Mouse (Mus musculus): ENCODE measurements around the gene Gm10563. TPM values are rescaled to one million over a fixed set of nuclear protein-coding genes. Genes with fewer than 3 reads are reported as not detected.
"Not testable (repeated sequence)": the region's sequence is repeated elsewhere in the genome, so short reads cannot be mapped to it uniquely, and the experiment has no call there.

Gm10563 gene
- polyA plus RNA-seq, 1 experiment from 2014 or later, result not detected

GRCm38 (mm10) chr4:155672082-155672481 is 26.9 kb upstream of the Gm10563 start:
- no peak for ATAC-seq (replicated peaks; ENCODE audit: insufficient number of reproducible peaks, low FRiP score, low TSS enrichment)
- 53% methylated on average over 2 of the region's 2 CpGs for WGBS (ENCODE audit: insufficient replicate concordance)
- H3K27ac ChIP-seq (ENCODE audit: low read depth, low read length), result no peak overlapping the region

GRCm38 (mm10) chr4:155670236-155670635 is 25.0 kb upstream of the Gm10563 start:
- H3K4me3 ChIP-seq (ENCODE audit: low read depth, low read length); H3K9ac ChIP-seq (ENCODE audit: low read depth, low read length); H3K27ac ChIP-seq (ENCODE audit: low read depth, low read length); H3K36me3 ChIP-seq (ENCODE audit: control insufficient read depth, insufficient read depth, low read length); H3K27me3 ChIP-seq (ENCODE audit: control insufficient read depth, insufficient read depth, low read length); H3K4me1 ChIP-seq (ENCODE audit: control insufficient read depth, insufficient read depth, low read length); H3K9me3 ChIP-seq (replicated peaks; ENCODE audit: control insufficient read depth, low read length); ATAC-seq (replicated peaks; ENCODE audit: insufficient number of reproducible peaks, low FRiP score, low TSS enrichment); H3K4me2 ChIP-seq: not testable (repeated sequence)
- 62% methylated on average over 4 of the region's 4 CpGs for WGBS (ENCODE audit: insufficient replicate concordance)

More at GRCm38 (mm10) chr4:155672082-155672481, 26.9 kb upstream of the Gm10563 start:
- H3K4me2 ChIP-seq, result no peak overlapping the region
- H3K4me3 ChIP-seq (ENCODE audit: low read depth, low read length), result no peak overlapping the region
- H3K36me3 ChIP-seq (ENCODE audit: control insufficient read depth, insufficient read depth, low read length), result no peaks in the 10 kb centered on the region
- H3K27me3 ChIP-seq (ENCODE audit: control insufficient read depth, insufficient read depth, low read length), result no peaks in the 10 kb centered on the region
- peaks cover 6% of the 10 kb centered on the region for H3K4me1 ChIP-seq (ENCODE audit: control insufficient read depth, insufficient read depth, low read length)
- H3K9ac ChIP-seq (ENCODE audit: low read depth, low read length), result no peak overlapping the region
- H3K9me3 ChIP-seq (replicated peaks; ENCODE audit: control insufficient read depth, low read length), result no peaks in the 10 kb centered on the region

GRCm38 (mm10) chr4:155669598-155670075 is 24.4 kb upstream of the Gm10563 start:
- Histone ChIP-seq H3K4me2 (peak overlapping the region; percentile 97), H3K27ac (ENCODE audit: low read depth, low read length) (no peak overlapping the region), H3K4me1 (ENCODE audit: control insufficient read depth, insufficient read depth, low read length) (peaks cover 6% of the 10 kb centered on the region), H3K9me3 (replicated peaks; ENCODE audit: control insufficient read depth, low read length) (no peaks in the 10 kb centered on the region), H3K9ac (ENCODE audit: low read depth, low read length) (0 out of 2 replicates have a peak overlapping the region, but pooled peaks have one; percentile 22), H3K27me3 (ENCODE audit: control insufficient read depth, insufficient read depth, low read length) (no peaks in the 10 kb centered on the region), H3K4me3 (ENCODE audit: low read depth, low read length) (peak overlapping the region; percentile 74), H3K36me3 (ENCODE audit: control insufficient read depth, insufficient read depth, low read length) (no peaks in the 10 kb centered on the region)
- peak; percentile 8; the same call in 1 of the 2 replicates for ATAC-seq (replicated peaks; ENCODE audit: insufficient number of reproducible peaks, low FRiP score, low TSS enrichment)
- 4% methylated on average over 8 of the region's 8 CpGs for WGBS (ENCODE audit: insufficient replicate concordance)

- no peaks in the 10 kb centered on the region for H3K9me3 ChIP-seq (replicated peaks; ENCODE audit: control insufficient read depth, low read length)
- H3K9ac ChIP-seq (ENCODE audit: low read depth, low read length), result peak within 1 kb of the TSS; percentile 75
- peak; percentile 99 for ATAC-seq (replicated peaks; ENCODE audit: insufficient number of reproducible peaks, low FRiP score, low TSS enrichment)
- peak within 1 kb of the TSS; percentile 74 for H3K4me3 ChIP-seq (ENCODE audit: low read depth, low read length)
- WGBS (ENCODE audit: insufficient replicate concordance), result under 1% methylated on average over 67 of the region's 73 CpGs
- no peaks in the 10 kb centered on the region for H3K36me3 ChIP-seq (ENCODE audit: control insufficient read depth, insufficient read depth, low read length)
- peak within 1 kb of the TSS; percentile 97 for H3K4me2 ChIP-seq
- peak within 1 kb of the TSS; percentile 42 for H3K27ac ChIP-seq (ENCODE audit: low read depth, low read length)
- H3K27me3 ChIP-seq (ENCODE audit: control insufficient read depth, insufficient read depth, low read length), result no peaks in the 10 kb centered on the region
- peaks cover 6% of the 10 kb centered on the region for H3K4me1 ChIP-seq (ENCODE audit: control insufficient read depth, insufficient read depth, low read length)
These were observed 23.7 kb upstream of the Gm10563 start, which contains the start of gene Mib2 for GRCm38 (mm10) chr4:155668689-155669597. Mib2 (minus strand) TSS chr4:155669198.

DNA sequence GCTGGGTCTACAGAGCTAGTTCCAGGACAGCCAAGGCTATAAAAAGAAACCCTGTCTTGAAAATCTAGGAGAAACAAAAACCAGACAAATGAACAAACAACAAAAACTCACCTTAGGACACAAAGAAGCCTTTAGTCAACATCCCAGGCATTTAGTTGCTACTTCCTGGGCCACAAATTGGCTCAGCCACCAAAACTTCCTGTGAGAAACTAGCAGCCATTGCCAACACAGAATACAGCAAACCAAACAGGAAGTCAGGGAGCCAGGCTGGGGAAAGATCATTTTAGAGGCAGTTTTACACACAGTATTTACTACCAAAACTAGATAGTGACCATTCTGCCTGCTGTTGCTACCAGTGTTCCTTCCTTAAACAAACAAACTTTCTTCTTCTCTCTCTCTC is 21.7 kb upstream of the Gm10563 start:
- H3K36me3 ChIP-seq (ENCODE audit: control insufficient read depth, insufficient read depth, low read length), result no peaks in the 10 kb centered on the region
- no peaks in the 10 kb centered on the region for H3K27me3 ChIP-seq (ENCODE audit: control insufficient read depth, insufficient read depth, low read length)
- no peak overlapping the region for H3K9ac ChIP-seq (ENCODE audit: low read depth, low read length)
- no peaks in the 10 kb centered on the region for H3K9me3 ChIP-seq (replicated peaks; ENCODE audit: control insufficient read depth, low read length)
- no peak for ATAC-seq (replicated peaks; ENCODE audit: insufficient number of reproducible peaks, low FRiP score, low TSS enrichment)
- H3K27ac ChIP-seq (ENCODE audit: low read depth, low read length), result no peak overlapping the region
- no peak overlapping the region for H3K4me3 ChIP-seq (ENCODE audit: low read depth, low read length)
- H3K4me2 ChIP-seq, result no peak overlapping the region
- peaks cover 6% of the 10 kb centered on the region for H3K4me1 ChIP-seq (ENCODE audit: control insufficient read depth, insufficient read depth, low read length)

- Histone ChIP-seq H3K27me3 (ENCODE audit: control insufficient read depth, insufficient read depth, low read length) (peaks cover 7% of the 10 kb centered on the region), H3K36me3 (ENCODE audit: control insufficient read depth, insufficient read depth, low read length) (0 out of 2 replicates have a peak, but pooled peaks cover 4% of the 10 kb centered on the region), H3K9ac (ENCODE audit: low read depth, low read length) (no peak overlapping the region), H3K9me3 (replicated peaks; ENCODE audit: control insufficient read depth, low read length) (no peaks in the 10 kb centered on the region), H3K4me1 (ENCODE audit: control insufficient read depth, insufficient read depth, low read length) (peaks cover 5% of the 10 kb centered on the region; the same call in 1 of the 2 replicates), H3K4me3 (ENCODE audit: low read depth, low read length) (no peak overlapping the region), H3K27ac (ENCODE audit: low read depth, low read length) (no peak overlapping the region), H3K4me2 (no peak overlapping the region)
- no peak for ATAC-seq (replicated peaks; ENCODE audit: insufficient number of reproducible peaks, low FRiP score, low TSS enrichment)
- 72% methylated on average over 12 of the region's 12 CpGs for WGBS (ENCODE audit: insufficient replicate concordance)
These were observed 15.4 kb upstream of the Gm10563 start for GRCm38 (mm10) chr4:155660641-155661040.

- Histone ChIP-seq H3K4me3 (ENCODE audit: low read depth, low read length) (no peak overlapping the region), H3K4me1 (ENCODE audit: control insufficient read depth, insufficient read depth, low read length) (peaks cover 20% of the 10 kb centered on the region)
These were observed 13.8 kb upstream of the Gm10563 start for GRCm38 (mm10) chr4:155658961-155659360.

GRCm38 (mm10) chr4:155656214-155656751 is 11.1 kb upstream of the Gm10563 start:
- no peak overlapping the region for H3K9ac ChIP-seq (ENCODE audit: low read depth, low read length)

More at GRCm38 (mm10) chr4:155658961-155659360, 13.8 kb upstream of the Gm10563 start:
- no peak overlapping the region for H3K27ac ChIP-seq (ENCODE audit: low read depth, low read length)
- no peak for ATAC-seq (replicated peaks; ENCODE audit: insufficient number of reproducible peaks, low FRiP score, low TSS enrichment)
- 87% methylated on average over 10 of the region's 10 CpGs for WGBS (ENCODE audit: insufficient replicate concordance)
- no peak overlapping the region for H3K4me2 ChIP-seq
- H3K36me3 ChIP-seq (ENCODE audit: control insufficient read depth, insufficient read depth, low read length), result 0 out of 2 replicates have a peak, but pooled peaks cover 4% of the 10 kb centered on the region
- H3K27me3 ChIP-seq (ENCODE audit: control insufficient read depth, insufficient read depth, low read length), result peaks cover 19% of the 10 kb centered on the region
- H3K9me3 ChIP-seq (replicated peaks; ENCODE audit: control insufficient read depth, low read length), result no peaks in the 10 kb centered on the region
- no peak overlapping the region for H3K9ac ChIP-seq (ENCODE audit: low read depth, low read length)

More at GRCm38 (mm10) chr4:155656214-155656751, 11.1 kb upstream of the Gm10563 start:
- no peaks in the 10 kb centered on the region for H3K9me3 ChIP-seq (replicated peaks; ENCODE audit: control insufficient read depth, low read length)
- H3K4me3 ChIP-seq (ENCODE audit: low read depth, low read length), result no peak overlapping the region
- ATAC-seq (replicated peaks; ENCODE audit: insufficient number of reproducible peaks, low FRiP score, low TSS enrichment), result no peak
- H3K4me2 ChIP-seq, result no peak overlapping the region
- no peak overlapping the region for H3K27ac ChIP-seq (ENCODE audit: low read depth, low read length)
- peaks cover 30% of the 10 kb centered on the region for H3K27me3 ChIP-seq (ENCODE audit: control insufficient read depth, insufficient read depth, low read length)
- H3K4me1 ChIP-seq (ENCODE audit: control insufficient read depth, insufficient read depth, low read length), result peaks cover 37% of the 10 kb centered on the region
- H3K36me3 ChIP-seq (ENCODE audit: control insufficient read depth, insufficient read depth, low read length), result 0 out of 2 replicates have a peak, but pooled peaks cover 4% of the 10 kb centered on the region
- 83% methylated on average over 13 of the region's 13 CpGs for WGBS (ENCODE audit: insufficient replicate concordance)
